Mouse (Mus musculus): ENCODE results near the gene Mid2. TPM values are rescaled to one million over a fixed set of nuclear protein-coding genes. Genes with fewer than 3 reads are reported as not detected.

Mid2 gene
- polyA plus RNA-seq (2021; fragmentation: Nextera tagmentation), result 5.5 and 6.0 TPM in 2 replicates
- long read RNA-seq, experiment 1, partial matches to known transcripts, result 0 of 5 reads
- long read RNA-seq, experiment 1, other reads (novel, unspliced or antisense), result 5 of 5 reads
- long read RNA-seq, experiment 2, full-length matches to known transcripts, result 1 of 13 reads
- long read RNA-seq, experiment 2, partial matches to known transcripts, result 1 of 13 reads
- long read RNA-seq, experiment 2, other reads (novel, unspliced or antisense), result 11 of 13 reads

DNA sequence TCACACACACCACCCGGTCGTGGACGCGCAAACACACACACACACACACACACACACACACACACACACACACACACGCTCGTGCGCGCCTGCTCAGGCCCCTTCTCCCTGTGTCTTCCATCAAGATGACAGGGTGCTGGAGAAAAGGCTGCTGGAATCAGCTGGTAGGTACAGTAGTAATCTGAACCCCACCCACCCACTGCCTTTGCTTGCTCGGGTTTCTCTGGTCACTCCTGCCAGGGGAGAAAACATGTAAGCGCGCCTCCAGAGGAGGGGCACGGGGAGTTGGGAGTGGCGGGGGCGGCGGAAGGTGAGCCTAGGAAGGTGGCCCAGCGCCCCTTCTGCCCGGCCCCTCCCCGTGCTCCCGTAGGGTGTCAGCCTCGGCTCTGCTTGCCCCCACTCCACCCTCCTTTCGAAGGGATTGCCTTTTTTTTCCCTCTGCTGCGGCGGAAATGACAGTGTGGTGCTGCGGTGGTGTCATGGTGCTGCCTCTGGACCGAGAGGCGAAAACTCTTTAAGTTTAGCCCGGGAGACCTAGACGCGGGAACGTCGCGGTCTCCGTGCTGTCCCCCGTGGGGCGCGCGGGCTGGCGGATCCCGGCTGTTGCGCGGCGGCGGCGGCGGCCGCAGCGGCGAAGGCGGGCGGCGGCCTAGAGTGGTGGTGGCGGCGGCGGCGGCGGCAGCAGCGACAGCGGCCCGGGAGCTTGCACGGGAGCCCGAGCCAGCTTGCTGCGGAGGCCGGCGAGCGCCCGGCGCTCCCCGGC, at the start of gene Mid2:
TSS of gene Mid2 (plus strand) at position 121 of the 763 bp plus-strand sequence.

DNA sequence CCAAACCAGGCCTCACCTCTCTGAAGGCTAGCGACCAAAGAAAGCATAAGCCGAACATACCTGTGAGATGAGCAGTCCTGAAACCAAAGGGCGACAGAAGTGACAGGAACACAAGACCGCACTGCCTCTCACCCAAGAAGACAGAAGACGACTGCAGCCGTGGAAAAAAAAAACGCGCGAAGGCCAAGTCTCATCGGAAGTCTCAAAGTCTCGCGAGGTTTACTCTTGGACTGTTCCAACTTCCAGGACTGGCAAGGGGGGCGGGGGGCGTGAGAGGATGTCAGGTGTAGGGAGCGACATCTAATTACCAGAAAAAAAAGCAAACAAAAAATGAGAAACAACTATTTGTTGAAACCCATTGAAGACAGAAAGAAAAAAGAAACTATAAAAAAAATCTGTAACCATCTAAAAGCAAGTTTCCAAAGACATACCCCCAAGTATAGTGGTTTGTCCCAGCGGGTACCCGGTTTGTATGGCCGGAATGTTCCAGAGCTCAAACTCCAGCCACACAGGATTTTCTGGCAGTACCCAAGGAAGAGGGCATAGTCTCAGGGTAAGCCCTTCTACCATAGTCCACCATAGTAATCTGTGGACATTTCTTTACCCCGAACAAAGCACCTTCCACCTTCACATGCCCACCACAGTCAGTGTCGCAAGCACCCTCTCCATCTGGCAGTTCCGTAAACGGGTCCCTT, 149.1 kb downstream of the Mid2 start, which contains the start of gene Tex13b:
TSS of gene Tex13b (minus strand) at position 122 of the 695 bp plus-strand sequence.

Other genes with a start within 250 kb of the Mid2 start
- 51.3 and 52.7 TPM in 2 replicates for gene Prps1, start 208.0 kb upstream of the Mid2 start, polyA plus RNA-seq (2021; fragmentation: Nextera tagmentation)
- 66.4 and 87.4 TPM in 2 replicates for gene Tsc22d3, start 63.9 kb upstream of the Mid2 start, polyA plus RNA-seq (2021; fragmentation: Nextera tagmentation)
- not detected in 2 replicates for gene Tex13b, start 148.8 kb downstream of the Mid2 start, polyA plus RNA-seq (2021; fragmentation: Nextera tagmentation)
- 0.15 TPM in 1 of 2 replicates, not detected in the other for gene Vsig1, start 243.0 kb downstream of the Mid2 start, polyA plus RNA-seq (2021; fragmentation: Nextera tagmentation)